Mouse (Mus musculus) liver, embryonic 14.5 days (tissue): ENCODE measurements around the gene Elmo1. TPM values are rescaled to one million over a fixed set of nuclear protein-coding genes. Genes with fewer than 3 reads are reported as not detected.
A peak's percentile ranks its signal among the peaks of the same experiment; 100 is the strongest.

Experiments
- ATAC-seq: fragments of 200-750 bp; cut with Nextera tagmentation; 2 replicates; pipeline ENCODE4 v1.8.0; 2017; ENCODE audit warnings: moderate number of reproducible peaks, mild to moderate bottlenecking, moderate library complexity; ENCODE audit not compliant: insufficient read depth
- DNase-seq, 3 experiments: peaks; one replicate each; pipeline ENCODE4 v3.0.0-alpha.2; 2012 to 2013; ENCODE audit warnings: low read depth in 3 of 3, low spot score in 3 of 3
- H3K27ac ChIP-seq: fragments of 300-500 bp; sonication (generic); 2 replicates; pipeline ENCODE4 v1.5.1; 2014; ENCODE audit warnings: moderate library complexity, mild to moderate bottlenecking, control low read depth, inconsistent platforms
- H3K27me3 ChIP-seq: fragments of 300-500 bp; sonication (generic); 2 replicates; pipeline ENCODE4 v1.6.1; 2014; ENCODE audit warnings: mild to moderate bottlenecking, low read length, moderate library complexity; ENCODE audit not compliant: control insufficient read depth, insufficient read depth
- H3K36me3 ChIP-seq: fragments of 300-500 bp; sonication (generic); replicated peaks from 2 replicates; pipeline ENCODE4 v1.6.1; 2014; ENCODE audit warnings: low read depth; ENCODE audit not compliant: control insufficient read depth, insufficient read depth
- H3K4me1 ChIP-seq, 2 experiments: fragments of 200-500 bp in 1 of 2; fragments of 300-500 bp in 1 of 2; sonication (generic) in 1 of 2; replicated peaks; 2 replicates each; pipeline ENCODE4 v1.6.1; 2012 to 2014; ENCODE audit warnings: antibody characterized with exemption in 1 of 2, inconsistent platforms in 1 of 2, low read length in 1 of 2; ENCODE audit not compliant: control insufficient read depth in 2 of 2, insufficient read depth in 2 of 2
- H3K4me2 ChIP-seq: fragments of 300-500 bp; sonication (generic); 2 replicates; pipeline ENCODE4 v1.6.1; 2014; ENCODE audit warnings: low read depth, mild to moderate bottlenecking, control low read depth, moderate library complexity
- H3K4me3 ChIP-seq, 2 experiments: fragments of 200-500 bp in 1 of 2; fragments of 300-500 bp in 1 of 2; sonication (generic) in 1 of 2; 2 replicates each; pipeline ENCODE4 v1.5.1; 2012 to 2014; ENCODE audit warnings: low read depth in 2 of 2, low read length in 2 of 2, mild to moderate bottlenecking in 2 of 2, control low read depth in 1 of 2, inconsistent platforms in 1 of 2, moderate library complexity in 1 of 2; ENCODE audit not compliant: insufficient read depth in 1 of 2
- H3K9ac ChIP-seq: fragments of 300-500 bp; sonication (generic); replicated peaks from 2 replicates; pipeline ENCODE4 v1.6.1; 2014; ENCODE audit warnings: mild to moderate bottlenecking, control low read depth, moderate library complexity
- H3K9me3 ChIP-seq: fragments of 300-500 bp; sonication (generic); 2 replicates; pipeline ENCODE4 v1.6.1; 2016; ENCODE audit warnings: low read length, mixed read lengths; ENCODE audit not compliant: control insufficient read depth
- CTCF ChIP-seq: IDR thresholded peaks from 2 replicates; pipeline ENCODE4 v1.5.1; 2016; ENCODE audit warnings: antibody characterized with exemption, low read depth, control low read depth
- EP300 ChIP-seq: IDR thresholded peaks from 2 replicates; pipeline ENCODE4 v1.6.1; 2016; ENCODE audit warnings: antibody characterized with exemption, low read depth
- WGBS: fragments of 180-500 bp; shearing (Covaris S2); extraction: QIAGEN DNeasy Blood & Tissue Kit; methylation state at CpG from one replicate; pipeline ENCODE4 v1.1.7; 2014; ENCODE audit not compliant: insufficient replicate concordance; 5-methylcytosine and 5-hydroxymethylcytosine counted together
- polyA plus RNA-seq, 2 experiments: library from polyadenylated mRNA; depleted of rRNA in 1 of 2; stranded (reverse) in 1 of 2; unstranded in 1 of 2; fragments of >200 nt; fragmentation: Nextera tagmentation in 1 of 2; extraction: Ambion mirVana in 1 of 2; gene quantifications; 2 replicates each; pipeline versions ENCODE4 v1.2.1 to v1.2.3; 2012 to 2014

The Elmo1 gene
- polyA plus RNA-seq, 2 experiments: 3.0 to 3.9 TPM

GRCm38 (mm10) chr13:20292348-20292747, 202.0 kb downstream of the Elmo1 start:
- TF ChIP-seq CTCF (peak; percentile 87), EP300 (no peak)
- no peak overlapping the region for H3K4me2 ChIP-seq
- H3K27ac ChIP-seq: no peak overlapping the region
- 6% methylated on average over 5 of the region's 5 CpGs for WGBS
- no peak overlapping the region for H3K4me3 ChIP-seq
- no peaks in the 10 kb centered on the region for H3K36me3 ChIP-seq
- H3K27me3 ChIP-seq: no peaks in the 10 kb centered on the region
- H3K9me3 ChIP-seq: no peaks in the 10 kb centered on the region
- peak in 1 of 3 experiments; percentile 20 for DNase-seq
- no peak for ATAC-seq
- H3K4me1 ChIP-seq: no peaks in the 10 kb centered on the region
- H3K9ac ChIP-seq: no peak overlapping the region

- H3K27ac ChIP-seq: no peak overlapping the region
- H3K4me3 ChIP-seq: no peak overlapping the region
- H3K9ac ChIP-seq: no peak overlapping the region
- no peaks in the 10 kb centered on the region for H3K9me3 ChIP-seq
- no peak overlapping the region for H3K4me2 ChIP-seq
- 59% methylated on average over 16 of the region's 16 CpGs for WGBS
- no peaks in the 10 kb centered on the region for H3K36me3 ChIP-seq
- TF ChIP-seq CTCF: no peak
- ATAC-seq: no peak
- DNase-seq: no peak
- H3K27me3 ChIP-seq: no peaks in the 10 kb centered on the region
- no peaks in the 10 kb centered on the region for H3K4me1 ChIP-seq
These were observed 205.0 kb downstream of the Elmo1 start for GRCm38 (mm10) chr13:20295278-20295970.

- Histone ChIP-seq H3K27ac (no peak overlapping the region), H3K4me3 (no peak overlapping the region), H3K9ac (no peak overlapping the region)
These were observed 207.4 kb downstream of the Elmo1 start for GRCm38 (mm10) chr13:20297841-20298240.

GRCm38 (mm10) chr13:20299424-20299823, 209.0 kb downstream of the Elmo1 start:
- no peak overlapping the region for H3K4me3 ChIP-seq
- 43% methylated on average over 3 of the region's 3 CpGs for WGBS
- TF ChIP-seq EP300 (no peak), CTCF (peak; percentile 51)
- no peaks in the 10 kb centered on the region for H3K4me1 ChIP-seq
- H3K9ac ChIP-seq: no peak overlapping the region
- H3K36me3 ChIP-seq: no peaks in the 10 kb centered on the region
- no peak overlapping the region for H3K4me2 ChIP-seq
- H3K27ac ChIP-seq: no peak overlapping the region
- H3K27me3 ChIP-seq: no peaks in the 10 kb centered on the region
- no peak for DNase-seq
- no peak for ATAC-seq
- no peaks in the 10 kb centered on the region for H3K9me3 ChIP-seq

More at GRCm38 (mm10) chr13:20297841-20298240, 207.4 kb downstream of the Elmo1 start:
- DNase-seq: peak in 2 of 3 experiments; percentile 22 to 27
- H3K36me3 ChIP-seq: no peaks in the 10 kb centered on the region
- no peak for ATAC-seq
- no peaks in the 10 kb centered on the region for H3K27me3 ChIP-seq
- no peaks in the 10 kb centered on the region for H3K9me3 ChIP-seq
- H3K4me1 ChIP-seq: no peaks in the 10 kb centered on the region
- WGBS: 17% methylated on average over 3 of the region's 3 CpGs
- TF ChIP-seq EP300: no peak
- TF ChIP-seq CTCF: peak; percentile 88
- H3K4me2 ChIP-seq: no peak overlapping the region

- H3K27ac ChIP-seq: no peak overlapping the region
- no peak for DNase-seq
- no peak for ATAC-seq
- no peaks in the 10 kb centered on the region for H3K4me1 ChIP-seq
- no peaks in the 10 kb centered on the region for H3K9me3 ChIP-seq
- no peak overlapping the region for H3K9ac ChIP-seq
- TF ChIP-seq CTCF (no peak), EP300 (no peak)
- 76% methylated on average over 3 of the region's 3 CpGs for WGBS
- H3K4me2 ChIP-seq: no peak overlapping the region
- no peaks in the 10 kb centered on the region for H3K27me3 ChIP-seq
- no peaks in the 10 kb centered on the region for H3K36me3 ChIP-seq
- no peak overlapping the region for H3K4me3 ChIP-seq
These were observed 209.7 kb downstream of the Elmo1 start for GRCm38 (mm10) chr13:20300052-20300564.
